Mouse (Mus musculus): ENCODE results near the gene Glp2r.

DNA sequence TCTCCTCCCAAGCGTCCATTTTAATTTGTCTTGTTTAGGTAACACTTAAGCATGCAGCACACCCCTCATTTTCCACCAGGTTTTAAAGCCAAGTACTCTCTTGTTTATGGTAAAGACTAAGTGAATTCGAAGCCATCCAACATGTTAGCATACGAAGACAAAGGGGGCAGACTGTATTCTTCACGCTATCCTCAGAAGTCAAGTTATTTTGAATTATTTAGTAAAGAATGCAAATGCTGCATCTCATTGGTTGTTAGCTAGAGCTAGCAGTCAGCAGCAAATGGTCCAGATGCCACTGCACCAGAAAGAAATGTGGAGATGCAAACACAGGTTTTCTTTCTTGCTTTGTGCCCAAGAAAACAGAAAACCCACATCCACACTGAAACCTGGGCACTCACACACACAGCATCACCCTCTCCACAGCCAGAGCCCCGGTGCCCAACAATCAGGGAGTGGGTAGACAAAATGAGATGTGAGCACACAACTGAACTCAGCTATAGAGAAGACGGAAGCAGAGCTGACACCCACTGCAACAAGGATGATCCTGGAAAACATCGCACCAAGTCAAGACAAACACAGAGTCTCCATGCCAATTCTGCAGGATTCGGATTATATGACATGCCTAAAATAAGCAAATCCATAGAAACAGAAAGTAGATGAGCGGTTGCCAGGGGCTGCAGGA is 158.7 kb downstream of the Glp2r start:
- TF ChIP-seq POLR2A (IDR thresholded peaks at IDR 0.05; ENCODE audit: borderline replicate concordance, low read depth, low read length) (no peak), CTCF (IDR thresholded peaks at IDR 0.05; ENCODE audit: low read depth, low read length) (no peak)
